Mouse (Mus musculus): ENCODE measurements at regions not wholly inside any gene's neighbourhood (a gene's known extent, or its start where the extent isn't known, plus 50 kb on each side); places are given as distances from the start of the nearest gene placed in this dataset.

DNA sequence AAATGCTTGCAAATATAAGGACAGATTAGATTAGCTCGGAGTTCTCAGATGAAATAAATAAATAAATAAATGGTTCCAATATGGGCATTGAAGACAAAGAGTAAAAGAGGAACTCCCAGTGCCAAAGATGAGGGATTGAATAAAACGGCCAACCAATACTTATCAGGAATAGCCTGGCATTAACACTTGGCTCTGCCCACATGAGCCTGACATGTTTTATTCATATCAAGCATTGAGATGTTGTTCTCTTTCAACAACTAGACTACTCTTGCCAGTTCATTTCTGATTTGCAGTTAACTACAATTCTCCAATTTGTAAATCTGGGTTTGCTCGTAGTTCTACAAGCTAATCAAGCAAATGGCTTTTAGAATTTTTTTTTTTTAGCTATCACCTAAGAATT is 546.4 kb downstream of the Efnb2 start:
- Histone ChIP-seq H3K27me3 (replicated peaks; ENCODE audit: control insufficient read depth, insufficient read depth, low read length) (0 out of 2 replicates have a peak, but pooled peaks cover 3% of the 10 kb centered on the region), H3K9ac (ENCODE audit: low read length) (no peak overlapping the region), H3K4me3 (ENCODE audit: low read depth, low read length) (no peak overlapping the region), H3K36me3 (ENCODE audit: control insufficient read depth, insufficient read depth, low read length) (no peaks in the 10 kb centered on the region), H3K4me2 (ENCODE audit: low read length) (no peak overlapping the region), H3K9me3 (ENCODE audit: control insufficient read depth, low read length) (no peaks in the 10 kb centered on the region), H3K27ac (ENCODE audit: low read depth) (no peak overlapping the region), H3K4me1 (replicated peaks; ENCODE audit: control insufficient read depth, insufficient read depth, low read length) (peaks cover 7% of the 10 kb centered on the region)
- WGBS, result 67% methylated on average over 3 of the region's 3 CpGs
- no peak for ATAC-seq (replicated peaks; ENCODE audit: low FRiP score, low TSS enrichment, low read depth)
- no peak for DNase-seq (ENCODE audit: low spot score)

DNA sequence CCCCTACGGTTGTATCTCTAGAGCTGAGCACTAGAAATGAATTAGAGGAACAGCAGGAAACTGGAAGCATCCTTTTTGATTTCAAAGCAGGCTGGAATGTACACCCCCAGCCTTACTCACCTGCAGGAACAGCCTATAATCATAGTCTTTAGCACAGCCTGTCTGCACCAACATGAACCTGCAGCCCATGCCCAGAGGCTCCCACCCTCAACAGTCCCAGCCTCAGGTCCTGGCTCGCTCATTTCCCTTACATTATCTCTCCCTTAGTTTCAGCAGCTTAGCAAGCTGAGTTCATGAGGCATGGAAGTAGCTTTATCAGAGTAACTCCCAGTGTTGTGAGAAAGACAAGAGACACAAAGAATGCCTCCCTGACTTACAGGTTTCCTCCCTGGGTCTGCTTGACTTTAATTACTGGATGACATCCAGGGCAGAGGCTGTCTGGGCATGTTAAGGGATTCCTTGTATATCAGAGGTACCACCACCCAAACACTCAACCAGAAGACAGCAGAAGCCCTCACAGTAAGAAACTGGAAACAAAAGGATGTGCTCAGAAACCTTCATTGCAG is 551.2 kb downstream of the Efnb2 start:
- no peaks in the 10 kb centered on the region for H3K36me3 ChIP-seq (ENCODE audit: control insufficient read depth, insufficient read depth, low read length)

DNA sequence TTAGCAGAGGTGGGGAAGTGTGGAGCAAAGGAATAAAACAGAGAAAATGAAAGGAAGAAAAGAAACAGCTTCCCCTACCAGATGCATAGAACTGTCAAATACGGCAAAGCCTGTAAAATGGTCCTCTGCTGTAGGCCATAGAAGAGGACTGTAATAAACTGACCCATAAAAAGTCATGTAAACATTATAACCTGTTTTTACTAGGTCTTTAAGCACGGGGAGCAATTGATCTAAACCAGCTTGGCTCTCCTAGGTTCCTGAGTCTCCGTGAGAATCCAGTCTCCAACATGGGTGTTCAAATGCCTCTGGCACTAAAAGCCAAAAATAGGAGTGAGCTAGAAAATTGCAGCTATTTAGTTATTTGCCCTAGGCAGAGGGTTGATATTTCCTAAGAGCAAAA is 557.5 kb downstream of the Efnb2 start:
- ATAC-seq (replicated peaks; ENCODE audit: low FRiP score, low TSS enrichment, low read depth), result no peak
- H3K4me3 ChIP-seq (ENCODE audit: low read depth, low read length), result no peak overlapping the region
- no peak overlapping the region for H3K4me2 ChIP-seq (ENCODE audit: low read length)
- no peaks in the 10 kb centered on the region for H3K36me3 ChIP-seq (ENCODE audit: control insufficient read depth, insufficient read depth, low read length)
- WGBS, result 29% methylated on average over 3 of the region's 3 CpGs
- H3K27ac ChIP-seq (ENCODE audit: low read depth), result no peak overlapping the region
- no peaks in the 10 kb centered on the region for H3K27me3 ChIP-seq (replicated peaks; ENCODE audit: control insufficient read depth, insufficient read depth, low read length)
- no peak overlapping the region for H3K9ac ChIP-seq (ENCODE audit: low read length)
- H3K9me3 ChIP-seq (ENCODE audit: control insufficient read depth, low read length), result no peaks in the 10 kb centered on the region
- no peak for DNase-seq (ENCODE audit: low spot score)
- H3K4me1 ChIP-seq (replicated peaks; ENCODE audit: control insufficient read depth, insufficient read depth, low read length), result no peaks in the 10 kb centered on the region

More for the DNA sequence above, 551.2 kb downstream of the Efnb2 start:
- Histone ChIP-seq H3K9me3 (ENCODE audit: control insufficient read depth, low read length) (no peaks in the 10 kb centered on the region), H3K4me3 (ENCODE audit: low read depth, low read length) (no peak overlapping the region), H3K4me1 (replicated peaks; ENCODE audit: control insufficient read depth, insufficient read depth, low read length) (peaks cover 9% of the 10 kb centered on the region), H3K4me2 (ENCODE audit: low read length) (no peak overlapping the region), H3K27ac (ENCODE audit: low read depth) (no peak overlapping the region), H3K9ac (ENCODE audit: low read length) (no peak overlapping the region), H3K27me3 (replicated peaks; ENCODE audit: control insufficient read depth, insufficient read depth, low read length) (no peaks in the 10 kb centered on the region)
- DNase-seq (ENCODE audit: low spot score) (no peak), ATAC-seq (replicated peaks; ENCODE audit: low FRiP score, low TSS enrichment, low read depth) (no peak)
- 68% methylated on average over 2 of the region's 2 CpGs for WGBS

DNA sequence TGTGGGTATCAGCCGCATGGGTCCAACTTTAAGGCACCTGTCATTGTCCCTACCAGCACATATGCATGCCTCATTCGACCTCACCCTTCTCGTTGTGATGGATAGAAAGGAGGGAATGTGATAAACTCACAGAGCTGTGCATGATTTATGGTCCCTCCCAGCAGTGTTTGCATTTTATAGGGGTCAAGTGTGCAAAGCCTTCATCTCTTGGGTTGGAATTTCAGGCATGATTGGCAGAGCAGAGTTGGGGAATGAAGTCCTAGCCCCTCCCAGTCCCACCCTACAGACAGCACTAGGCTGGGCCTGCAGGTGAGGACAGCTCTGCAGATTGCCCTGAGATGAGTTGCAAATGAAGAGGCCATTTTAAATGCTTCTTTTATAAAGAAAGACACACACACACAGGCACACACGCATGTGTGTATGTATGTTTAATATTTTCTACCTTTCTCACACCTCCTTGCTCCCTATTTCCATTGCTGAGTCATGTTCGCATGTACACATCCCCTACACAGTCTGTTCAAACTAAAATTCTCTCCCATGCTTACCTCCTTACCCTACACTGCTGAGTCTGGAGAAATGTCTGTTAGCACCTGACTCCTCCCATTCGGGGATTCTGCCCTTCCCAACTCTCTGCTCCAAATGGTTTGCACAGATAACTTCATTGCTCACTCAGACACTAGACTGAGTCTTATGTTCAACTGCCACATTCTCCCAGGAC is 558.9 kb downstream of the Efnb2 start:
- H3K36me3 ChIP-seq (ENCODE audit: control insufficient read depth, insufficient read depth, low read length), result no peaks in the 10 kb centered on the region
- no peaks in the 10 kb centered on the region for H3K27me3 ChIP-seq (replicated peaks; ENCODE audit: control insufficient read depth, insufficient read depth, low read length)
- peak; percentile 95 for ATAC-seq (replicated peaks; ENCODE audit: low FRiP score, low TSS enrichment, low read depth)
- 53% methylated on average over 6 of the region's 6 CpGs for WGBS
- H3K4me2 ChIP-seq (ENCODE audit: low read length), result no peak overlapping the region
- DNase-seq (ENCODE audit: low spot score), result no peak
- H3K27ac ChIP-seq (ENCODE audit: low read depth), result no peak overlapping the region
- H3K4me1 ChIP-seq (replicated peaks; ENCODE audit: control insufficient read depth, insufficient read depth, low read length), result no peaks in the 10 kb centered on the region
- no peak overlapping the region for H3K9ac ChIP-seq (ENCODE audit: low read length)
- no peak overlapping the region for H3K4me3 ChIP-seq (ENCODE audit: low read depth, low read length)
- H3K9me3 ChIP-seq (ENCODE audit: control insufficient read depth, low read length), result no peaks in the 10 kb centered on the region

DNA sequence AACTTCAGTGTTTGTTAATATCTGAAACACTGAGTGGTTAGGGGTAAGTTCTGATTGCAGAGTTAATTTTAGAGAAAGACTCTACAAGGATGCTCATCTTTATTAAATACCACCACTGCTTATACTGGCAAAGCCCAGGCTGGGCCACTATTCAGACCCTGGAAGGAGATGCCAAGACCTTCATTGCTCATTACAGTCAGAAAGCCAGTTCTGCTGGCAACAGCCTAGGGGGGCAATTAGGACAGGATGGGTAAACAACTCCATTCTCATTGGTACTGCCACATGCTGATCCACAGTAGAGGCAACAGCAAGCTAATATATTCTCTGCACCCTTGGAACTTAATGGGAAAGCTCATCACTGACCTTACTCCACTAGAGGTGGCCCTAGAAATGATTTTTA is 568.5 kb downstream of the Efnb2 start:
- Histone ChIP-seq H3K27me3 (replicated peaks; ENCODE audit: control insufficient read depth, insufficient read depth, low read length) (no peaks in the 10 kb centered on the region), H3K9me3 (ENCODE audit: control insufficient read depth, low read length) (no peaks in the 10 kb centered on the region), H3K27ac (ENCODE audit: low read depth) (no peak overlapping the region), H3K4me1 (replicated peaks; ENCODE audit: control insufficient read depth, insufficient read depth, low read length) (no peaks in the 10 kb centered on the region), H3K36me3 (ENCODE audit: control insufficient read depth, insufficient read depth, low read length) (no peaks in the 10 kb centered on the region), H3K4me3 (ENCODE audit: low read depth, low read length) (no peak overlapping the region), H3K4me2 (ENCODE audit: low read length) (no peak overlapping the region), H3K9ac (ENCODE audit: low read length) (no peak overlapping the region)
- DNase-seq (ENCODE audit: low spot score) (no peak), ATAC-seq (replicated peaks; ENCODE audit: low FRiP score, low TSS enrichment, low read depth) (no peak)

DNA sequence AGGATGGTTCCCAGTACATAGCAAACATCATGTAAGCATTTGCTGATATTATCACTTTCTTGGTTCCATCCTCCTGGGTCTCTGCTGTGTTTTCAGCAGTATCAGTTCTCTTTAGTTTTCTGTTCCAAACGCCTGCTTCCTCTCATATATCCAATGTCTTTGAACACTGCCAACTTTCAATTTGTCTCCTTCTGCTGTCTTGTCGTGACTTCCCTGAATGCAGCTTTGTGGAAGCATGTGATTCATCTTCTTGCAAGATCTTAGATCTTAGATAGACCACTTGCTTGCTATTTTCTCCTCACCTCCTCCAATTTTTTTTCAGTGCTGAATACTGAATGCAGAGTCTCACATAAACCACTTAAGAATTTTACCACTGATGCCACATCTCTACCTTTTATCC is 576.4 kb downstream of the Efnb2 start:
- no peaks in the 10 kb centered on the region for H3K9me3 ChIP-seq (ENCODE audit: control insufficient read depth, low read length)
- no peak overlapping the region for H3K4me2 ChIP-seq (ENCODE audit: low read length)
- H3K9ac ChIP-seq (ENCODE audit: low read length), result no peak overlapping the region
- ATAC-seq (replicated peaks; ENCODE audit: low FRiP score, low TSS enrichment, low read depth) (no peak), DNase-seq (ENCODE audit: low spot score) (no peak)
- H3K4me3 ChIP-seq (ENCODE audit: low read depth, low read length), result no peak overlapping the region
- H3K27me3 ChIP-seq (replicated peaks; ENCODE audit: control insufficient read depth, insufficient read depth, low read length), result no peaks in the 10 kb centered on the region
- no peaks in the 10 kb centered on the region for H3K4me1 ChIP-seq (replicated peaks; ENCODE audit: control insufficient read depth, insufficient read depth, low read length)
- H3K36me3 ChIP-seq (ENCODE audit: control insufficient read depth, insufficient read depth, low read length), result no peaks in the 10 kb centered on the region
- H3K27ac ChIP-seq (ENCODE audit: low read depth), result no peak overlapping the region
- 77% methylated on average over 2 of the region's 2 CpGs for WGBS

DNA sequence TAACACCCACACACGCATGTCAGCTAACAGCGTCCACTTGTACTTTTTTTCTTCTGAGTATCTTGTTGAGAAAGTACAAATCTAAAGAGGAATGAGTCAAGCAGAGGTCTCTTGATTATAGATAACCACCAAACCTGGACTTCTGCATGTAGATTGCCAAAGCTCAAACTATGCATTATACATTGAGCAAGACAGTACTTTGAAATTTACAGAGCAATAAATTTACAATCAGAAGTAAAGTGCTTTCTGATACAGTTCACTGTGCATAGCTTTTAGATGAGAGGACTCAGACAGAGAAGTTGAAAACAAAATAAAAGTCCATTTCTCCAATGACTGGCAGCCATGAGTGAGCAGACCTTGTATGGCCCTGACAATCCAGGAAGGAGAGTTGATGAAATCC is 597.0 kb downstream of the Efnb2 start:
- no peak overlapping the region for H3K9ac ChIP-seq (ENCODE audit: low read length)
- H3K36me3 ChIP-seq (ENCODE audit: control insufficient read depth, insufficient read depth, low read length), result no peaks in the 10 kb centered on the region
- no peak for DNase-seq (ENCODE audit: low spot score)
- H3K4me3 ChIP-seq (ENCODE audit: low read depth, low read length), result no peak overlapping the region
- WGBS, result 88% methylated on average over 2 of the region's 2 CpGs
- ATAC-seq (replicated peaks; ENCODE audit: low FRiP score, low TSS enrichment, low read depth), result no peak
- no peak overlapping the region for H3K27ac ChIP-seq (ENCODE audit: low read depth)
- H3K4me1 ChIP-seq (replicated peaks; ENCODE audit: control insufficient read depth, insufficient read depth, low read length), result no peaks in the 10 kb centered on the region
- no peak overlapping the region for H3K4me2 ChIP-seq (ENCODE audit: low read length)
- no peaks in the 10 kb centered on the region for H3K9me3 ChIP-seq (ENCODE audit: control insufficient read depth, low read length)
- no peaks in the 10 kb centered on the region for H3K27me3 ChIP-seq (replicated peaks; ENCODE audit: control insufficient read depth, insufficient read depth, low read length)

DNA sequence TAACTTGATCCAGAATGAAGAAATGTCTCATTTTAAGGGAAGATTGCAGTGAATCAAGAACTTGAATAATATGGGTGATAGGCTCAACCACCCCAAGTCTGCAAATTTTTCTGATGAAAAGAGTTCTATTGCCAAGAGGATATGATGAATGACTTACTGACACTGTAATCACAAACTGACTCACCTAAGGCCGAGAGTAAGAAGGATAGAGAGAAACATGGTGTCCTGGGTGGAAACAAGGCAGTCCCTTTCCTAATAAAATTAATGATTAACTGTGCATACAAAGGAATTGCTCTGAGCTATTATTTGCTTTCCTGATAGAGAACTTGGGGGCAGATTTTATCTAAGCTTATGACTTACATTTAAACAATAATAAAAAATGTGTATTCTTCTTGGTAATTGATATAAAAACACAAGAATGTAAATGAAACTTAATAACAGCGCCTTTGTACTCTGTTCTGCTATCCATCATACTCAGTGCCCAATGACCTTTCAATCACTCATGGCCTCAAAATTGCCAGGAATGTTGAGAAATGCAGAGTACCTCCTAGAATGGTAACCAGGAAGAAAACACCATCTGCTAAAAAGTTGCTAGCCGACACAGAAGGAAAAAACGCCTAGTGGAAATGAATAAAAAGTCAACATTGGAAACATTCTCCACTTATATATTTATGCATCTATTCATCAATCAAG is 606.7 kb downstream of the Efnb2 start:
- H3K4me3 ChIP-seq (ENCODE audit: low read depth, low read length), result no peak overlapping the region
- ATAC-seq (replicated peaks; ENCODE audit: low FRiP score, low TSS enrichment, low read depth) (peak; percentile 84), DNase-seq (ENCODE audit: low spot score) (no peak)
- no peak overlapping the region for H3K27ac ChIP-seq (ENCODE audit: low read depth)
- H3K9ac ChIP-seq (ENCODE audit: low read length), result no peak overlapping the region
- no peaks in the 10 kb centered on the region for H3K36me3 ChIP-seq (ENCODE audit: control insufficient read depth, insufficient read depth, low read length)
- WGBS, result 60% methylated on average over 4 of the region's 4 CpGs
- peaks cover 8% of the 10 kb centered on the region; the same call in 1 of the 2 replicates for H3K4me1 ChIP-seq (replicated peaks; ENCODE audit: control insufficient read depth, insufficient read depth, low read length)
- H3K27me3 ChIP-seq (replicated peaks; ENCODE audit: control insufficient read depth, insufficient read depth, low read length), result no peaks in the 10 kb centered on the region
- H3K9me3 ChIP-seq (ENCODE audit: control insufficient read depth, low read length), result no peaks in the 10 kb centered on the region
- no peak overlapping the region for H3K4me2 ChIP-seq (ENCODE audit: low read length)

Measured in intestine, embryonic 14.5 days (tissue).